Mouse (Mus musculus) heart, embryonic 16.5 days (tissue): ENCODE data around the gene Bbs9. TPM values are rescaled to one million over a fixed set of nuclear protein-coding genes. Genes with fewer than 3 reads are reported as not detected.

Experiments
- ATAC-seq: fragments of 200-750 bp; cut with Nextera tagmentation; replicated peaks from 2 replicates; pipeline ENCODE4 v1.8.0; 2017; ENCODE audit warnings: moderate number of reproducible peaks; ENCODE audit not compliant: insufficient read depth, low FRiP score; ENCODE audit errors: extremely low read depth
- H3K27ac ChIP-seq: fragments of 300-500 bp; sonication (generic); 2 replicates; pipeline ENCODE4 v1.5.1; 2014; ENCODE audit warnings: mild to moderate bottlenecking, low read length, control low read depth, moderate library complexity
- H3K27me3 ChIP-seq: fragments of 300-500 bp; sonication (generic); 2 replicates; pipeline ENCODE4 v1.6.1; 2014; ENCODE audit warnings: low read length, mixed read lengths; ENCODE audit not compliant: control insufficient read depth, insufficient read depth
- H3K36me3 ChIP-seq: fragments of 300-500 bp; sonication (generic); 2 replicates; pipeline ENCODE4 v1.6.1; 2014; ENCODE audit not compliant: control insufficient read depth, insufficient read depth
- H3K4me1 ChIP-seq: fragments of 300-500 bp; sonication (generic); 2 replicates; pipeline ENCODE4 v1.6.1; 2014; ENCODE audit warnings: low read length, mixed read lengths; ENCODE audit not compliant: control insufficient read depth, insufficient read depth
- H3K4me2 ChIP-seq: fragments of 300-500 bp; sonication (generic); 2 replicates; pipeline ENCODE4 v1.6.1; 2014; ENCODE audit warnings: low read depth, mild to moderate bottlenecking, control low read depth, low read length
- H3K4me3 ChIP-seq: fragments of 300-500 bp; sonication (generic); 2 replicates; pipeline ENCODE4 v1.5.1; 2014; ENCODE audit warnings: mild to moderate bottlenecking, control low read depth, low read length
- H3K9ac ChIP-seq: fragments of 300-500 bp; sonication (generic); 2 replicates; pipeline ENCODE4 v1.6.1; 2014; ENCODE audit warnings: low read length, control low read depth
- H3K9me3 ChIP-seq: fragments of 300-500 bp; sonication (generic); replicated peaks from 2 replicates; pipeline ENCODE4 v1.6.1; 2016; ENCODE audit warnings: low read length; ENCODE audit not compliant: control insufficient read depth
- polyA plus RNA-seq: library from polyadenylated mRNA; unstranded; fragments of >200 nt; fragmentation: Nextera tagmentation; extraction: Ambion mirVana; gene quantifications from 2 replicates; pipeline ENCODE4 v1.2.1, GENCODE M21; 2015

Gene Bbs9
- polyA plus RNA-seq, 1 experiment from 2014 or later, result 7.9 TPM

DNA sequence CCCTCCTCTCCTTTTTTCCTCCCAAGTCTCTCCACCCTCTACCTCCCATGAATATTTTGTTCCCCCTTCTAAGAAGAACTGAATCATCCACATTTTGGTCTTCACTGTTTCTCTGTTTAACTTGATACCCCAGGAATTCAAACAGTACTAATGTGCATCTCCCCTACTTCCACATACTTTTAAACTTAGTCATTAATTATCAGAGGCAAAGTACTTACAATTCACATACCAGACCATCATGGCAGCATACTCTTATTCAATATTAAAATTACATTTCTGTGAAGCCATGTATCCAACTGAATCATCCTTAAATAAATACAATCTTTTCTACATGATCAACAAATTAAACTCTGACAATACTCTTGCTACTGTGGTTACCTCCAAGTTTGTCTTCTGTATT, 460.1 kb downstream of the Bbs9 start:
- Histone ChIP-seq H3K27me3 (no peaks in the 10 kb centered on the region), H3K9me3 (no peaks in the 10 kb centered on the region), H3K4me3 (no peak overlapping the region), H3K9ac (no peak overlapping the region), H3K4me1 (no peaks in the 10 kb centered on the region), H3K4me2 (no peak overlapping the region), H3K27ac (no peak overlapping the region), H3K36me3 (no peaks in the 10 kb centered on the region)
- ATAC-seq, result no peak

Other genes starting within 250 kb of the Bbs9 start
- gene Zfp599, start 215.8 kb upstream of the Bbs9 start, polyA plus RNA-seq, result 4.3 and 4.4 TPM in 2 replicates
- 13.3 and 14.7 TPM in 2 replicates for gene Zfp810, start 168.1 kb upstream of the Bbs9 start, polyA plus RNA-seq
- gene Anln, start 86.5 kb upstream of the Bbs9 start, polyA plus RNA-seq, result 53.7 and 54.6 TPM in 2 replicates
- 3.0 and 3.7 TPM in 2 replicates for gene 9530077C05Rik, start 64.2 kb upstream of the Bbs9 start, polyA plus RNA-seq
- gene Gm17545, start 21.4 kb upstream of the Bbs9 start, polyA plus RNA-seq, result not detected in 2 replicates
- 47.3 and 48.4 TPM in 2 replicates for gene Rp9, start 6.0 kb upstream of the Bbs9 start, polyA plus RNA-seq